Mouse (Mus musculus) kidney, adult 2 months (tissue): Measurements from ENCODE around the gene Nebl. TPM values are rescaled to one million over a fixed set of nuclear protein-coding genes. Genes with fewer than 3 reads are reported as not detected.
A peak's percentile ranks its signal among the peaks of the same experiment; 100 is the strongest.

Experiments
- DNase-seq: peaks from one replicate; pipeline ENCODE4 v3.0.0; 2021
- H3K27ac ChIP-seq: fragments of 200-500 bp; 2 replicates; pipeline ENCODE4 v1.5.1; 2012; ENCODE audit warnings: low read depth, low read length, control low read depth, inconsistent platforms; ENCODE audit not compliant: insufficient read depth
- H3K27me3 ChIP-seq: fragments of 200-500 bp; replicated peaks from 2 replicates; pipeline ENCODE4 v1.6.1; 2012; ENCODE audit warnings: mild to moderate bottlenecking, moderate library complexity, low read length, inconsistent platforms; ENCODE audit not compliant: control insufficient read depth, insufficient read depth
- H3K36me3 ChIP-seq: fragments of 200-500 bp; 2 replicates; pipeline ENCODE4 v1.6.1; 2012; ENCODE audit warnings: mild to moderate bottlenecking, moderate library complexity, low read length, inconsistent platforms; ENCODE audit not compliant: control insufficient read depth, insufficient read depth
- H3K4me1 ChIP-seq: fragments of 200-500 bp; 2 replicates; pipeline ENCODE4 v1.6.1; 2011; ENCODE audit warnings: low read length; ENCODE audit not compliant: control insufficient read depth, insufficient read depth
- H3K4me3 ChIP-seq: fragments of 200-500 bp; 2 replicates; pipeline ENCODE4 v1.5.1; 2011; ENCODE audit warnings: mild to moderate bottlenecking, low read depth, low read length, control low read depth; ENCODE audit not compliant: insufficient read depth
- CTCF ChIP-seq: fragments of 200-500 bp; conservative IDR thresholded peaks from 2 replicates; pipeline ENCODE4 v1.5.1; 2011; ENCODE audit warnings: low read depth, mild to moderate bottlenecking, control low read depth, low read length, moderate library complexity, mixed read lengths; ENCODE audit not compliant: insufficient read depth, insufficient read length
- POLR2A ChIP-seq: fragments of 200-500 bp; IDR thresholded peaks from one replicate; pipeline ENCODE4 v1.6.1; 2011; ENCODE audit warnings: low read depth, low read length, control low read depth
- WGBS: fragments of 180-500 bp; shearing (Covaris S2); methylation state at CpG from one replicate; pipeline ENCODE4 v1.1.7; 2018; 5-methylcytosine and 5-hydroxymethylcytosine counted together
- polyA plus RNA-seq: library from polyadenylated mRNA; depleted of rRNA; stranded (reverse); fragments of >200 nt; gene quantifications from 2 replicates; pipeline ENCODE4 v1.2.3, GENCODE M21; 2012

Gene Nebl
- polyA plus RNA-seq, 1 experiment, result 3.9 TPM

GRCm38 (mm10) chr2:17363337-17364216 lies 367.7 kb downstream of the Nebl start:
- no peak overlapping the region for H3K27ac ChIP-seq

GRCm38 (mm10) chr2:17362181-17362580 lies 369.1 kb downstream of the Nebl start:
- Histone ChIP-seq H3K27me3 (no peaks in the 10 kb centered on the region), H3K27ac (no peak overlapping the region), H3K36me3 (no peaks in the 10 kb centered on the region), H3K4me1 (no peaks in the 10 kb centered on the region), H3K4me3 (no peak overlapping the region)
- no peak for TF ChIP-seq POLR2A
- whole genome bisulfite sequencing, result 92% methylated on average over 1 of the region's 1 CpGs
- DNase-seq, result no peak

More at GRCm38 (mm10) chr2:17363337-17364216, 367.7 kb downstream of the Nebl start:
- DNase-seq, result no peak
- Histone ChIP-seq H3K27me3 (no peaks in the 10 kb centered on the region), H3K36me3 (no peaks in the 10 kb centered on the region), H3K4me1 (no peaks in the 10 kb centered on the region), H3K4me3 (no peak overlapping the region)
- TF ChIP-seq POLR2A (no peak), CTCF (no peak)
- 22% methylated on average over 12 of the region's 12 CpGs for WGBS

GRCm38 (mm10) chr2:17344643-17345042 lies 386.6 kb downstream of the Nebl start:
- 97% methylated on average over 1 of the region's 1 CpGs for WGBS
- no peak for TF ChIP-seq CTCF
- TF ChIP-seq POLR2A, result no peak
- DNase-seq, result no peak
- Histone ChIP-seq H3K4me1 (no peaks in the 10 kb centered on the region), H3K27ac (no peak overlapping the region), H3K36me3 (no peaks in the 10 kb centered on the region), H3K27me3 (no peaks in the 10 kb centered on the region), H3K4me3 (no peak overlapping the region)

- Histone ChIP-seq H3K4me1 (no peaks in the 10 kb centered on the region), H3K36me3 (no peaks in the 10 kb centered on the region), H3K27me3 (no peaks in the 10 kb centered on the region), H3K27ac (no peak overlapping the region), H3K4me3 (no peak overlapping the region)
- TF ChIP-seq POLR2A, result no peak
- TF ChIP-seq CTCF, result no peak
- 89% methylated on average over 5 of the region's 5 CpGs for WGBS
- peak; percentile 32 for DNase-seq
These were observed 395.8 kb downstream of the Nebl start for GRCm38 (mm10) chr2:17335451-17335850.

- Histone ChIP-seq H3K27ac (no peak overlapping the region), H3K4me3 (no peak overlapping the region), H3K36me3 (no peaks in the 10 kb centered on the region), H3K27me3 (no peaks in the 10 kb centered on the region), H3K4me1 (no peaks in the 10 kb centered on the region)
- no peak for DNase-seq
- 83% methylated on average over 1 of the region's 1 CpGs for WGBS
- TF ChIP-seq CTCF (no peak), POLR2A (no peak)
These were observed 404.7 kb downstream of the Nebl start for GRCm38 (mm10) chr2:17326590-17326989.

- Histone ChIP-seq H3K4me1 (no peaks in the 10 kb centered on the region), H3K27me3 (no peaks in the 10 kb centered on the region; the same call in 1 of the 2 replicates), H3K36me3 (no peaks in the 10 kb centered on the region), H3K27ac (no peak overlapping the region), H3K4me3 (no peak overlapping the region)
- WGBS, result 77% methylated on average over 5 of the region's 5 CpGs
- no peak for TF ChIP-seq CTCF
- no peak for DNase-seq
These were observed 414.4 kb downstream of the Nebl start for GRCm38 (mm10) chr2:17316850-17317249.

GRCm38 (mm10) chr2:17301379-17301778 lies 429.9 kb downstream of the Nebl start:
- TF ChIP-seq CTCF (no peak), POLR2A (no peak)
- DNase-seq, result no peak
- Histone ChIP-seq H3K36me3 (no peaks in the 10 kb centered on the region), H3K27ac (no peak overlapping the region), H3K4me1 (no peaks in the 10 kb centered on the region), H3K27me3 (no peaks in the 10 kb centered on the region), H3K4me3 (no peak overlapping the region)
